Mouse (Mus musculus): ENCODE measurements around the gene Slc17a2.

DNA sequence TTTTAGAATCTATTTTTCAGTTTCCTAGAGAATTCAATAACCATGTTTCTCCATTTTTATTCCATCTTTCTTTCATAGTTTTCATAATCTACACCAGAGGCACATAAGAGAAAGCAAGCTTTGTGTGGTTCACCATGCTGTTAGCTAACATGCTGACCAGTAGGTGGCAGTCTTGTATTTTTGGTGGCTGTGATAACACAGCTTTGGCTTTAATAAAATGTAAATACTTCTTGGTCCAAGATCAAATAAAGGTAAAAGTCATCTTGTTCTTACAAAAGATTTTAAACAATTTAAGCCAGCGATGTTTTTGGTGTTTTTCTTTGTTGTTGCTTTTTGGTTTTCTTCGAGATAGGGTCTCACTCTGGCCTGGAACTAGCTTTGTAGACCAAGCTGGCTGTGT is 14.3 kb upstream of the Slc17a2 start:
- TF ChIP-seq EP300 (IDR thresholded peaks at IDR 0.05; ENCODE audit: low read length), result no peak
- TF ChIP-seq MAX (IDR thresholded peaks at IDR 0.05; ENCODE audit: low read length), result no peak
- no peak for TF ChIP-seq JUN (IDR thresholded peaks at IDR 0.05; ENCODE audit: insufficient read depth, low read depth, low read length)
- no peak for TF ChIP-seq CHD2 (IDR thresholded peaks at IDR 0.05; ENCODE audit: low read length)
- peak; percentile 68 to 87 for TF ChIP-seq CTCF (conservative IDR thresholded peaks at IDR 0.05 in 1 of 2, IDR thresholded peaks at IDR 0.05 in 1 of 2; ENCODE audit: low read depth in 2 of 2, low read length in 2 of 2)
- TF ChIP-seq SIN3A (IDR thresholded peaks at IDR 0.05; ENCODE audit: low read length), result no peak
- TF ChIP-seq POLR2AphosphoS2 (IDR thresholded peaks at IDR 0.05; ENCODE audit: low read depth, low read length), result no peak
- peak; percentile 53; the same call in 1 of the 2 replicates for TF ChIP-seq MYC (IDR thresholded peaks at IDR 0.05; ENCODE audit: low read depth, low read length)
- TF ChIP-seq MAFK (IDR thresholded peaks at IDR 0.05; ENCODE audit: insufficient replicate concordance, low read length), result no peak
- TF ChIP-seq ZKSCAN1 (IDR thresholded peaks at IDR 0.05; ENCODE audit: borderline replicate concordance, low read depth, low read length), result no peak
